Comparison of ENCODE assay signal across 13 mouse cellular contexts in the genomic region with DNA sequence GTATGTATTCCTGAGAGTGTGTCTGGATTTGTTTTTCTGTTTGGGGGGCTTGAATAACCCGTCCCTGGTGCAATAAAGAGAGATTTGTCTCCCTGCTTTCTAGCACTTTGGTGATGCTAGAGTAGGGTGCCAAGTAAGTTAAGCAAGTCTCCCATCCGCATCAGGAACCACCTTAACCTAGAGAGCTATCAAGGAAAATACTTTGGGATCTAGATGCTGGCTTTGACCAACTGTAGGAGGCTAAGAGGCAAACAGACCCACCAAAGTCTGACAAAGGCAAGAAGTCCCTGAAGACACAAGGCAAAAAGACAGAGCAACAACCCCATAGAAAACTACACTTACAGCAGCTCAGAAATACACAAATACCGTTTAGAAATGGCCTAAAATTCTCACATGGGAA.
DNase-seq lines count a peak whose midpoint lies in the region; ATAC-seq lines count a peak whose summit lies in the region.
"Had no signal": no experiment of that assay in that cellular context is flagged by ENCODE, and none has a peak within 500 bp of the region (broad histone marks: within the 10 kb centered on the region; RNA-seq: fewer than 3 reads in every experiment).

No protein-coding gene starts in this region.

- peak; percentile 44 for DNase-seq in cerebellum, adult 8-10 months
- DNase-seq in cerebellum, adult 11 months, result no peak
- no peak for DNase-seq in embryonic facial prominence, embryonic 10.5 days (ENCODE audit: low spot score)
- DNase-seq in right cerebral cortex, adult 18-20 months, result no peak
- no peak for DNase-seq in spleen, postnatal 10 days (ENCODE audit: low spot score in 2 of 2)
- DNase-seq in heart, postnatal 14 days, result no peak
- DNase-seq: adrenal gland, postnatal 36 days; spleen, adult 18-20 months had no signal

- no peak overlapping the region for H3K4me3 ChIP-seq in embryonic facial prominence, embryonic 10.5 days
- no peak overlapping the region for H3K4me3 ChIP-seq in hindbrain, embryonic 12.5 days
- no peak overlapping the region for H3K4me3 ChIP-seq in midbrain, embryonic 15.5 days
- H3K4me3 ChIP-seq: embryonic facial prominence, embryonic 13.5 days; lung, embryonic 15.5 days had no signal

- H3K27ac ChIP-seq in embryonic facial prominence, embryonic 10.5 days (replicated peaks), result peak overlapping the region; percentile 22
- H3K27ac ChIP-seq in hindbrain, embryonic 12.5 days, result peak overlapping the region; percentile 95
- H3K27ac ChIP-seq in midbrain, embryonic 15.5 days, result peak overlapping the region; percentile 92
- H3K27ac ChIP-seq: embryonic facial prominence, embryonic 13.5 days; lung, embryonic 15.5 days had no signal

- peak overlapping the region; percentile 24; the same call in 1 of the 2 replicates for H3K4me2 ChIP-seq in hindbrain, embryonic 12.5 days (replicated peaks)
- H3K4me2 ChIP-seq in midbrain, embryonic 15.5 days, result peak overlapping the region; percentile 51
- H3K4me2 ChIP-seq: lung, embryonic 15.5 days had no signal

- 0 out of 2 replicates have a peak overlapping the region, but pooled peaks have one; percentile 23 for H3K9ac ChIP-seq in hindbrain, embryonic 12.5 days
- no peak overlapping the region for H3K9ac ChIP-seq in midbrain, embryonic 15.5 days
- H3K9ac ChIP-seq: embryonic facial prominence, embryonic 13.5 days; lung, embryonic 15.5 days had no signal

- WGBS in embryonic facial prominence, embryonic 10.5 days, result 62% methylated on average over 3 of the region's 3 CpGs
- WGBS in hindbrain, embryonic 12.5 days, result 47% methylated on average over 3 of the region's 3 CpGs
- WGBS in midbrain, embryonic 15.5 days, result 24% methylated on average over 3 of the region's 3 CpGs

- peaks cover 25% of the 10 kb centered on the region for H3K4me1 ChIP-seq in embryonic facial prominence, embryonic 10.5 days
- peaks cover 41% of the 10 kb centered on the region for H3K4me1 ChIP-seq in hindbrain, embryonic 12.5 days
- peaks cover 37% of the 10 kb centered on the region for H3K4me1 ChIP-seq in midbrain, embryonic 15.5 days
- H3K4me1 ChIP-seq: lung, embryonic 15.5 days had no signal

- no peaks in the 10 kb centered on the region for H3K9me3 ChIP-seq in embryonic facial prominence, embryonic 10.5 days
- no peaks in the 10 kb centered on the region for H3K9me3 ChIP-seq in hindbrain, embryonic 12.5 days (replicated peaks)
- H3K9me3 ChIP-seq in midbrain, embryonic 15.5 days, result no peaks in the 10 kb centered on the region
- H3K9me3 ChIP-seq: embryonic facial prominence, embryonic 13.5 days; lung, embryonic 15.5 days had no signal

- ATAC-seq in hindbrain, embryonic 12.5 days (ENCODE audit: low FRiP score), result no peak
- no peak for ATAC-seq in midbrain, embryonic 15.5 days (replicated peaks)
- ATAC-seq: intestine, embryonic 16.5 days had no signal

- intact Hi-C loops in heart, postnatal 14 days (cut with DNase I), result no loop called here

- no peaks in the 10 kb centered on the region for H3K36me3 ChIP-seq in embryonic facial prominence, embryonic 10.5 days (replicated peaks)
- H3K36me3 ChIP-seq in hindbrain, embryonic 12.5 days, result no peaks in the 10 kb centered on the region
- H3K36me3 ChIP-seq in midbrain, embryonic 15.5 days (replicated peaks), result no peaks in the 10 kb centered on the region
- H3K36me3 ChIP-seq: embryonic facial prominence, embryonic 13.5 days; lung, embryonic 15.5 days had no signal

- H3K27me3 ChIP-seq in embryonic facial prominence, embryonic 10.5 days (replicated peaks; ENCODE audit: low read depth, poor library complexity, severe bottlenecking), result no peaks in the 10 kb centered on the region
- H3K27me3 ChIP-seq in hindbrain, embryonic 12.5 days, result no peaks in the 10 kb centered on the region
- H3K27me3 ChIP-seq in midbrain, embryonic 15.5 days (replicated peaks), result no peaks in the 10 kb centered on the region
- H3K27me3 ChIP-seq: embryonic facial prominence, embryonic 13.5 days had no signal

Comparison
In these comparisons a context has a peak if more than half of its experiments do, and no peak if none do; other contexts are left out.
1. H3K27ac ChIP-seq: peak in every context shown above with its lines; median percentile 95 in hindbrain, embryonic 12.5 days; 92 in midbrain, embryonic 15.5 days; 22 in embryonic facial prominence, embryonic 10.5 days.